Mouse (Mus musculus): ENCODE data around the gene Smim26.

DNA sequence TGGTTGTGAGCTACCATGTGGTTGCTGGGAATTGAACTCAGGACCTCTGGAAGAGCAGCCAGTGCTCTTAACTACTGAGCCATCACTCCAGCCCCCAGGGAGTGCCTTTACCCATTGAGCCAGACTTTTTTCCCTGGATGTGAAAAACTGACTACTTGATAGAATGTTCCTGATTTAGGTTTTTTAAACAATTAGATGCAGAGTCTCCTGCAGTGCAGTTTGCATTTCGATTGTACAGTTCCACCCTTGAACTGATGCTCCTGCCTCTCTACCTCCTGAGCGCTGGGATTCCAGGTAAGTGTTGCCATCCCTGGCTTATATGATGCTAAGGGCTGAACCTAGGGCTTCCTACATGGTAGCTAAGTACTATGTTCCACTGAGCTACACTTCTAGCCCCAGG, 4.2 kb downstream of the Smim26 start:
- TF ChIP-seq CTCF (IDR thresholded peaks at IDR 0.05; ENCODE audit: low read depth, low read length) (no peak), POLR2A (IDR thresholded peaks at IDR 0.05; ENCODE audit: insufficient read depth, low read length) (no peak), EP300 (IDR thresholded peaks at IDR 0.05; ENCODE audit: insufficient read depth, low read depth, low read length) (no peak)

Data from ES-Bruce4 (cell line).